Mouse (Mus musculus): Measurements from ENCODE around the gene Btbd19. TPM values are rescaled to one million over a fixed set of nuclear protein-coding genes. Genes with fewer than 3 reads are reported as not detected.

Gene Btbd19
- polyA plus RNA-seq, 1 experiment: 23.7 TPM

DNA sequence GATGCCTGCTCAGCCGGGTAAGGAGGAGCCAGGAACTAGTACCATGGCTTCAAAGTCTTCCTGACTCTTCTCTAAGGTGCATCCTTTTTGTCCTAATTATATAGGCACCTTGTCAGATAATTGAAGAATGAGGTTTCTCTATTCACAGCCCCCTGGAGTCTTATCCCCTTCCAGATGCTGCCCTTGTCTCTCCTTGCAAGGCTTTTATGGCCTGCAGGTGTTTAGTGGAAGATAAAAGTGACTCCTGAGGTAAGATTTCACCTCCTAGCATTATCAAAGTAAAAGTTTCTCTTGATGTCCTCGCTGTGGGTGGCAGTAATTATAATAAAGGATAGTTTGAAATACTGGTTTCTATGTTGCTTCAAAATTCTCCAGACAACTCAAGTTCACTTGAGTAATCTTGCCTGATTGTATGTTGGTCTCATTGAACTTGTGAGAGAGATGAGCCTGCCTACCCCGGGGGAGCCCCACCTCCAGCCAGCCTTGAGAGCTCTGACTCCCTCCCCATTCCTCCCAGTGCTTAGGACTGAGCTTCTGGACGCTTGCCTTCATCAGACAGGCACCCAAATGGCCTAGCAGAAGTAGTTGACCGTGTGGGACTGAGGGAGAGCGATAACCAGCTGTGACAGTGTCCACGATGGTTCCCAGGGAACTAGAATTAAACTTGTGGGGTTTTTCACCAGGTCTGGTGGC, 37.4 kb downstream of the Btbd19 start:
- H3K27me3 ChIP-seq (ENCODE audit: control insufficient read depth, insufficient read depth, insufficient read length): no peaks in the 10 kb centered on the region
- no peak for TF ChIP-seq MYOD1 (IDR thresholded peaks at IDR 0.05; ENCODE audit: control insufficient read depth, insufficient read length, low read depth)
- TF ChIP-seq CEBPB (IDR thresholded peaks at IDR 0.05; ENCODE audit: low read depth): no peak
- TF ChIP-seq CTCF (IDR thresholded peaks at IDR 0.05; ENCODE audit: control insufficient read depth, insufficient read depth, insufficient read length): no peak
- TF ChIP-seq MYOG (IDR thresholded peaks at IDR 0.05; ENCODE audit: control insufficient read depth, extremely low read depth, insufficient read length): no peak
- TF ChIP-seq FOSL1 (IDR thresholded peaks at IDR 0.05; ENCODE audit: insufficient read depth, low read length, poor library complexity, severe bottlenecking): no peak
- TF ChIP-seq USF1 (IDR thresholded peaks at IDR 0.05; ENCODE audit: low read depth): no peak
- no peak for TF ChIP-seq MAX (IDR thresholded peaks at IDR 0.05)
- H3K4me3 ChIP-seq (ENCODE audit: insufficient read depth, poor library complexity, severe bottlenecking): no peak overlapping the region
- H3K36me3 ChIP-seq (ENCODE audit: control insufficient read depth, insufficient read depth): peaks cover 22% of the 10 kb centered on the region
- H3K79me3 ChIP-seq (ENCODE audit: low read depth): no peaks in the 10 kb centered on the region
- no peaks in the 10 kb centered on the region for H3K79me2 ChIP-seq (ENCODE audit: control insufficient read depth, insufficient read depth)
- no peak overlapping the region for H3ac ChIP-seq (ENCODE audit: control insufficient read depth, insufficient read length, low read depth)

DNA sequence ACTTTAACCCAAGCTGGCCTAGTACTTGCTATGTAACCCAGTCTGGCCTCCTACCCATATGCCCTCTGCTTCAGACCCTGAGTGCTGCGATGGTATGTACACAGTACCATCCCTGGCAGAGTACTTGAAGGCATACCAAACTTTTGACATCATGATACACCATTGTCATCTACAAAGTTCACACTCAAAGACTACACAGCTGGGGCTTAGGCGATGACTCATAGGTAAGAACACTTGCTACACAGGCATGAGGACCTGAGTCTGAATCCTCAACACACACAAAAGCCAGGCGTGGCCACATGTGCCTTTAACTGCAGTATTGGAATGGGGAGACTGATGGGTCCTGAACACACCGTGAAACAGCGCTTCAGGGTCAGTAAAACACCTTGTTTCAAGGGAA, 54.3 kb downstream of the Btbd19 start:
- Histone ChIP-seq H3ac (ENCODE audit: control insufficient read depth, insufficient read length, low read depth) (no peak overlapping the region), H3K4me3 (ENCODE audit: insufficient read depth, poor library complexity, severe bottlenecking) (no peak overlapping the region), H3K79me3 (ENCODE audit: low read depth) (no peaks in the 10 kb centered on the region), H3K79me2 (ENCODE audit: control insufficient read depth, insufficient read depth) (no peaks in the 10 kb centered on the region), H3K36me3 (ENCODE audit: control insufficient read depth, insufficient read depth) (peaks cover 75% of the 10 kb centered on the region), H3K27me3 (ENCODE audit: control insufficient read depth, insufficient read depth, insufficient read length) (no peaks in the 10 kb centered on the region)
- TF ChIP-seq MYOG (IDR thresholded peaks at IDR 0.05; ENCODE audit: control insufficient read depth, extremely low read depth, insufficient read length): no peak
- TF ChIP-seq MYOD1 (IDR thresholded peaks at IDR 0.05; ENCODE audit: control insufficient read depth, insufficient read length, low read depth): peak; percentile 14

DNA sequence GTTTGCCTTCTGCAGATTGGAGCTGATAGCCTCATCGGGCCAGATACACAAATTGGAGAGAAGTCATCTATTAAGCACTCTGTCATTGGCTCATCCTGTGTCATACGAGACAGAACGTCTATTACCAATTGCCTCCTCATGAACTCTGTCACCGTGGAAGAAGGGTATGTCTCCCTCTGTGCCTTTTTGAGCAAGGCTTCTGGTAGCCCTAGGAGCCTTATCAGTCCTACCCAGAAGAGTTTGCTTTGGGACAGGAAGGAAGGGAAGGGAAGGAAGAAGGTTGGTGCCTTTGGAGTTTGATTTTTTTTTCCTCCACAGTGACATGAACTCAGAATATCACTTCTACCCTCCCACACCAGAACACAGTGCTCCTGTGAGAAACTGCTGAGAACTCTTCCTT, 54.9 kb downstream of the Btbd19 start:
- no peaks in the 10 kb centered on the region for H3K79me3 ChIP-seq (ENCODE audit: low read depth)
- peaks cover 80% of the 10 kb centered on the region for H3K36me3 ChIP-seq (ENCODE audit: control insufficient read depth, insufficient read depth)
- no peaks in the 10 kb centered on the region for H3K27me3 ChIP-seq (ENCODE audit: control insufficient read depth, insufficient read depth, insufficient read length)
- H3ac ChIP-seq (ENCODE audit: control insufficient read depth, insufficient read length, low read depth): no peak overlapping the region
- TF ChIP-seq FOSL1 (IDR thresholded peaks at IDR 0.05; ENCODE audit: insufficient read depth, low read length, poor library complexity, severe bottlenecking) (no peak), MAX (IDR thresholded peaks at IDR 0.05) (no peak), MYOG (IDR thresholded peaks at IDR 0.05; ENCODE audit: control insufficient read depth, extremely low read depth, insufficient read length) (no peak), MYOD1 (IDR thresholded peaks at IDR 0.05; ENCODE audit: control insufficient read depth, insufficient read length, low read depth) (no peak), USF1 (IDR thresholded peaks at IDR 0.05; ENCODE audit: low read depth) (no peak), CEBPB (IDR thresholded peaks at IDR 0.05; ENCODE audit: low read depth) (no peak), CTCF (IDR thresholded peaks at IDR 0.05; ENCODE audit: control insufficient read depth, insufficient read depth, insufficient read length) (no peak)
- H3K79me2 ChIP-seq (ENCODE audit: control insufficient read depth, insufficient read depth): no peaks in the 10 kb centered on the region
- H3K4me3 ChIP-seq (ENCODE audit: insufficient read depth, poor library complexity, severe bottlenecking): no peak overlapping the region

DNA sequence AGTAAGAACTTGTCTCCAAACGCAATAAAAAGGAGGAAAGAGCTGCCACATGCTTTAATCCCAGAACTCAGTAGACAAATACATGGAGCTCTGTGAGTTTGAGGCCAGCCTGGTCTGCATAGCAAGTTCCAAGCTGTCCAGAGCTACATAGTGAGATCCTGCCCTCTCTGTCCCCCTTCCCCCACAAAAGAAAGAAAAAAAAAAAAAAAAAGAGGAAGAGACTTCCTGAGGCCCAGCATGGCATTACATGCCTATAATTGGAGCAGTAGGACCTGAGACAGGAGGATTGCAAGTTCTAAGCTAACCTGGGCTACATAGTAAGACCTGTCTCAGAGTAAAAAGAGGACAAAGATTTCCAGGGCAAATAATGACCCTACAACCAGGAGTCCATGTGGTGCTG, 55.9 kb downstream of the Btbd19 start:
- peaks cover 85% of the 10 kb centered on the region for H3K36me3 ChIP-seq (ENCODE audit: control insufficient read depth, insufficient read depth)
- H3K27me3 ChIP-seq (ENCODE audit: control insufficient read depth, insufficient read depth, insufficient read length): no peaks in the 10 kb centered on the region
- TF ChIP-seq MYOD1 (IDR thresholded peaks at IDR 0.05; ENCODE audit: control insufficient read depth, insufficient read length, low read depth): no peak
- no peak for TF ChIP-seq MAX (IDR thresholded peaks at IDR 0.05)
- TF ChIP-seq CTCF (IDR thresholded peaks at IDR 0.05; ENCODE audit: control insufficient read depth, insufficient read depth, insufficient read length): no peak
- TF ChIP-seq CEBPB (IDR thresholded peaks at IDR 0.05; ENCODE audit: low read depth): no peak
- no peak for TF ChIP-seq USF1 (IDR thresholded peaks at IDR 0.05; ENCODE audit: low read depth)
- TF ChIP-seq MYOG (IDR thresholded peaks at IDR 0.05; ENCODE audit: control insufficient read depth, extremely low read depth, insufficient read length): no peak
- no peak for TF ChIP-seq FOSL1 (IDR thresholded peaks at IDR 0.05; ENCODE audit: insufficient read depth, low read length, poor library complexity, severe bottlenecking)
- no peaks in the 10 kb centered on the region for H3K79me2 ChIP-seq (ENCODE audit: control insufficient read depth, insufficient read depth)
- H3K4me3 ChIP-seq (ENCODE audit: insufficient read depth, poor library complexity, severe bottlenecking): no peak overlapping the region
- H3K79me3 ChIP-seq (ENCODE audit: low read depth): no peaks in the 10 kb centered on the region
- no peak overlapping the region for H3ac ChIP-seq (ENCODE audit: control insufficient read depth, insufficient read length, low read depth)

Small RNAs within 50 kb of the gene (microRNA-seq; reads per million reads assigned to microRNA genes)
- not detected for gene Gm22398 (ENCODE audit: borderline microRNAs expressed)

Other genes with a start within 250 kb of the Btbd19 start
- 0.01 TPM for gene Zswim5, start 248.3 kb downstream of the Btbd19 start, polyA plus RNA-seq (2012; fragmentation: generic; extraction: Trizol)
- 50.7 TPM for gene Urod, start 131.3 kb downstream of the Btbd19 start, polyA plus RNA-seq (2012; fragmentation: generic; extraction: Trizol)
- 13.3 TPM for gene Hectd3, start 130.4 kb downstream of the Btbd19 start, polyA plus RNA-seq (2012; fragmentation: generic; extraction: Trizol)
- gene Eif2b3, start 106.3 kb downstream of the Btbd19 start, polyA plus RNA-seq (2012; fragmentation: generic; extraction: Trizol): 41.6 TPM
- 0.20 TPM for gene Ptch2, start 29.6 kb downstream of the Btbd19 start, polyA plus RNA-seq (2012; fragmentation: generic; extraction: Trizol)
- gene Tctex1d4, start 1.1 kb upstream of the Btbd19 start, polyA plus RNA-seq (2012; fragmentation: generic; extraction: Trizol): 0.12 TPM
- 15.2 TPM for gene Plk3, start 8.2 kb upstream of the Btbd19 start, polyA plus RNA-seq (2012; fragmentation: generic; extraction: Trizol)
- gene Rps8, start 30.5 kb upstream of the Btbd19 start, polyA plus RNA-seq (2012; fragmentation: generic; extraction: Trizol): 3,482 TPM
- gene Kif2c, start 56.9 kb upstream of the Btbd19 start, polyA plus RNA-seq (2012; fragmentation: generic; extraction: Trizol): 49.2 TPM
- 3.2 TPM for gene Tmem53, start 126.2 kb upstream of the Btbd19 start, polyA plus RNA-seq (2012; fragmentation: generic; extraction: Trizol)
- gene Armh1, start 126.4 kb upstream of the Btbd19 start, polyA plus RNA-seq (2012; fragmentation: generic; extraction: Trizol): not detected

Data from C2C12 (cell line).